Mouse (Mus musculus) CD4-positive, CD25-positive, alpha-beta regulatory T cell, adult 2 months (primary cell): Measurements from ENCODE around the gene Olfr1110.
"Not testable (repeated sequence)": the region's sequence is repeated elsewhere in the genome, so short reads cannot be mapped to it uniquely, and the experiment has no call there.

ENCODE experiments used
- DNase-seq: peaks from one replicate; pipeline ENCODE4 v3.0.0-alpha.2; 2012; ENCODE audit warnings: low read depth, low spot score

Olfr1110 gene

GRCm38 (mm10) chr2:87140200-87140599 lies at the start of gene Olfr1110:
Gene Olfr1110 (minus strand): TSS chr2:87140300.
- DNase-seq, result no peak

- DNase-seq, result no peak
These were observed 47.4 kb upstream of the Olfr1110 start, which contains the start of gene Olfr1112 for GRCm38 (mm10) chr2:87187498-87187897. Gene Olfr1112 (plus strand): TSS chr2:87187798.

GRCm38 (mm10) chr2:87167731-87168130 lies 27.6 kb upstream of the Olfr1110 start:
- not testable (repeated sequence) for DNase-seq

- DNase-seq, result no peak
These were observed 12.4 kb upstream of the Olfr1110 start, which contains the start of gene Olfr1111 for GRCm38 (mm10) chr2:87152524-87152923. Gene Olfr1111 (minus strand): TSS chr2:87152624.

- DNase-seq, result no peak
These were observed 25.6 kb downstream of the Olfr1110 start, which contains the start of gene Olfr259 for GRCm38 (mm10) chr2:87114467-87114866. Gene Olfr259 (minus strand): TSS chr2:87114567.

- no peak for DNase-seq
These were observed 44.2 kb downstream of the Olfr1110 start, which contains the start of gene Olfr1109 for GRCm38 (mm10) chr2:87095908-87096307. Gene Olfr1109 (minus strand): TSS chr2:87096008.
